Mouse (Mus musculus) layer of hippocampus, adult 11-12 months (tissue): Measurements from ENCODE around the gene Rpl37a.

ENCODE experiments used
- DNase-seq: peaks from one replicate; pipeline ENCODE4 v3.0.0; 2022; ENCODE audit warnings: low spot score

The Rpl37a gene

DNA sequence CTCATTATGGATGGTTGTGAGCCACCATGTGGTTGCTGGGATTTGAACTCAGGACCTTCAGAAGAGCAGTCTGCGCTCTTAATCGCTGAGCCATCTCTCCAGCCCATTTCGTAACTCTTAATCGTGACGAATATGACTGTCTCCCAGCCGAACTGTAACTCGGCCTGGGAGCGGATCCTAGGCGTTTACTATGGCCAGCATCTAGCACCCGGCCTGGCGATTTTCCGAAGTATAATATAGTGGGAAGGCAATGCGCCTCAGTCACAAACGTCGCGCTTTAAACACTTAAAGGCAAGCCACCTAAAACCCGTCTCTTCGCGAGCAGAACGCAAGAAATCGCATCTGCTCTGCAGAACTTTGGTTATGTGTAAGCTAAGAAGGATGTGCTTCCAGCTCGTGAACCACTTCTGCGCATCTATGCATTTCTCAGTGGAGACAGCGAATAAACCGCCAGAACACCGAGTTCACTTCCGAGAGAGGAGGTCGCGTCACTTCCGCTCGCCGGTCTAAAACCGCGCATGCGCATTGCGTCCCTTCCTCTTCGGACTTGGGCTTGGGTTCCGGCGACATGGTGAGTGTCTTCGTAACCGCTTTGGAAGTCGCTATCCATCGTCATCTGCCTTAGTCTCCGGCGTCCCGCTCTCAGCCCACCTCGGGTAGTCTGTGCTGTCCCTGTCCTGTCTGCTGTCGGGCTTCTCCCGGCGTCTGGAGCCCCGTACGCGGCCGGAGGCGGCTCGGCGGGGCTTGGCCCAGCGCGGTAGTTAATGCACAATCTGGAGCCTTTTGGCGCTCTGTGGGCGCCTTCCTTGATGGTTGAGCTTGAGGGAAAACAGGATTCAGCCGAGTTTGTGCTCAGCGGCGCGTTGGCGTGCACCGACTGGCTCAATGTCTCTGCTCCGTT, at the start of gene Rpl37a:
Gene Rpl37a, plus strand, starts transcription at position 538 of the 901 bp plus-strand sequence.
- DNase-seq: peak; percentile 96

- no peak for DNase-seq
These were observed 38.0 kb upstream of the Rpl37a start for GRCm38 (mm10) chr1:72673070-72673469.

GRCm38 (mm10) chr1:72696256-72696655, 14.8 kb upstream of the Rpl37a start:
- no peak for DNase-seq

DNA sequence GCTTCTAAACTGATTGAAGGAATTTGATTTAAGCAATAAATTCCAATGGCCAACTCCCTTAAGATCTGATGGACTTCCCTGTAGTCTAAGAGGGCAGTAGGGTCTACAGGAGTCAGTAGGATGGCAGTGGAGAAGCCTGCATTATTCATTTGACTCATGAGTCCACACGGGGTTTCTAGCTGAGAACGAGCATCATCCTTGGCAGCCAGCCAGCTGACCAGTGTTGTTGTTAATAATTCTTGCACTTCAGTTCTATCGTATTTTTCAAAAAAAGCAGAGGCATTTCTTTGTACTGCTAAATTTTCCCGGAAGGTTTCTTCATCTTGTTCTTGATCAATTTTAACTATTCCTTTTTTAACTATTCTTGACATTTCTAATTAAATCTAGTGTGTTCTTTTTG, 12.4 kb upstream of the Rpl37a start:
- no peak for DNase-seq

DNA sequence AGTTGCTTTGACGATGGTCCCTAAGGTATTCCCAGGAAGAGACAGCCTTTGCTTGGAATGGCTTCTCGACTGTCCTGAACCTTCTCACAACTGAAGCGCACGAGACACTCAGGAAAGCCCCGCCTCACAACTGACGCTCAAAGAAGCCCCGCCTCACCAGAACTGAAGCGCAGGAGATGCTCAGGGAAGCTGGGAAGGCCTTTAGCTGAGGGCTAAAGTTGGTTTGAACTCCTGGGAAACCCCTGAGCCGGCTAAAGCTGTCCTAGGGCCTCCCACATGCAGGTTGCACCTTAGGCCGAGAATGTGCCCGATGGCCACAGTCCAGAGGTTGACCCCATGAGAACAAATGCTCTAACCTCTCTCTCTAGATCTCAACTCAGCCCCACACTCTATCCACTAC, 10.6 kb upstream of the Rpl37a start, which contains the start of gene Ankar:
Gene Ankar, minus strand, starts transcription at position 101 of the 400 bp plus-strand sequence.
- DNase-seq: no peak

DNA sequence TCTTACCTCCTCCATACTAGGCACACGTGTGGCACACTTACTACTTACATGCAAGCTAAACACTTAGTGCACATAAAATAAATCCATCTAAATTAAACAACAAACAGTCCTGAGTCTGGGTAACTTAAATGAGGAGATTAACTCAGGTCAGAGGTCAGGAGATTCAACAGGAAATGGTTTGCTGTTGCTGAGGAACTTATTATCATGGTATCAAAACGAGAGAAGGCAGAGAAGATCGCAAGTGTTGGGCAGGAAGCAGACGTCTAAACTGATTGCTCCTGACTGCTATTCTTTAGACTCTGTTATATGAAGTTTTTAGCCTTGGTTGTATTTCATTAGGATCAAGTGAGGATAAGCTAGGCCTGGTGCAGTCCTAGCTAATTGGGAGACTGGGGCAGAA, 3.6 kb upstream of the Rpl37a start:
- no peak for DNase-seq

- no peak for DNase-seq
These were observed 594 bp downstream of the Rpl37a start for GRCm38 (mm10) chr1:72711684-72712083.

GRCm38 (mm10) chr1:72714547-72714946, 3.5 kb downstream of the Rpl37a start:
- no peak for DNase-seq

DNA sequence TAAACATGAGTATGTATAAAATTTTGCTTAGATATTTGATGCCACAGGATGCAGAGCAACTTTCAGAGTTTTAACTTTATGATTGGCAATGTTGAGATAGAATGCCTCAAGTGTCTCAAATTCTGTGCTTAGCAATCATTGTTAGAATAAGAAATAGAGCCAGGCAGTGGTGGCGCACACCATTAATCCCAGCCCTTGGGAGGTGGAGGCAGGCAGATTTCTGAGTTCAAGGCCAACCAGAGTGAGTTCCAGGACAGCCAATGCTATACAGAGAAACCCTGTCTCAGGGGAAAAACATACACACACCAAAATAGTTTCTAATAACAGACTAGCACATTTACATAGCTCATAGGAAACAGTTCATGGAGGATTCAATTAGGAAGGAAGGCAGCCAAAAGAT, 4.0 kb downstream of the Rpl37a start:
- no peak for DNase-seq

DNA sequence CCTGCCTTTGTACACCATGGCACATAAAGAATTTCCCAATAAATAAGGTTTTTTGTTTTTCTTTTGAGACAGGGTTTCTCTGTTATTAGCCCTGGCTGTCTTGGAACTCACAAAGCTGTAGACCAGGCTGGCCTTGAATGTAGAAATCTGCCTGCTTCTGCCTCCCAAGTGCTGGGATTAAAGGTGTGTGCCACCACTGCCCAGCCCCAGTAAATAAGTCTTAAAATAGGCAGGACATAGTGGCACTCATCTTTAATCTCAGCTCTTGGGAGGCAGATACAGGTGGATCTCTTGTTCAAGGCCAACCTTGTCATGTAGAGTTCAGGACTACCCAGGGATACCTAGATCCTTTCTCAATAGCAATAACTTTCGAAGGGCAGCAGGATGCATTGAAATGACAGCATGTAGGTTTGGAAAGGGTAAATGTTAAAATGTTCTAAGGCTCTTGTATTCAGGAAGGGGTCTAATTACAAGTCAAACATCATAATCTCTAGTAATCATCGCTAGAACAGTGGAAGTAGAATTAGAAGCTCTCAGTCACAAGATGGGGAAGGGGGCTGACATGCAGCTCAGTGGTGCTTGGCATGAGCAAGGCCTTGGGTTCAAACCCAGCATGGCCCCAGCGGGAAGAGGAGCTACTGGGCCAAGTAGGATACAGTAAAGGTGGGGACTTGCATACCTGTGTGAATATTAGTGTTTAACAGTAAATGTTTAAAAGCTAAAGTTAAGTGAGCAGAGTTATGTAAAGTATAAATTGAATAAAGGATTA, 4.7 kb downstream of the Rpl37a start:
- DNase-seq: no peak

- DNase-seq: no peak
These were observed 5.3 kb downstream of the Rpl37a start for GRCm38 (mm10) chr1:72716421-72716820.

DNA sequence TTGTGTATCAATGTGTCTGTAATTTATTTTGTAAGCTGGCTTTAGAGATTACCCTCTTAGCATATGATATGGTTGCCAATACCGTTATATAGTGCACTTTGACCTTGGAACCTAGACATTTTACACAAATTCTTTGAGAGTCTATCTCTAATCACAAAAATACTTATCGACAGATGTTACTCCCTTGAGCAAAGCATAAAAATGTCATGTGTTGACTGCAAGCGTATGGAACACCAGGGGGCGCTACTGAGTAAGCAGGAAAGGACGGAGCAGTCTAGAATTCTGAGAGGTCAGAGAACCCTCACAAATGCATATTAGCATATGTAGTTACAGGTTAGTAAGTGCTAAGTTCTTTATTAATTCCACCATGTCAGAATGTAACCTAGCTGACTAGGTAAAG, 5.8 kb downstream of the Rpl37a start:
- peak; percentile 81 for DNase-seq

- no peak for DNase-seq
These were observed 6.5 kb downstream of the Rpl37a start for GRCm38 (mm10) chr1:72717540-72717939.

- DNase-seq: peak; percentile 47
These were observed 7.8 kb downstream of the Rpl37a start for GRCm38 (mm10) chr1:72718846-72719245.

DNA sequence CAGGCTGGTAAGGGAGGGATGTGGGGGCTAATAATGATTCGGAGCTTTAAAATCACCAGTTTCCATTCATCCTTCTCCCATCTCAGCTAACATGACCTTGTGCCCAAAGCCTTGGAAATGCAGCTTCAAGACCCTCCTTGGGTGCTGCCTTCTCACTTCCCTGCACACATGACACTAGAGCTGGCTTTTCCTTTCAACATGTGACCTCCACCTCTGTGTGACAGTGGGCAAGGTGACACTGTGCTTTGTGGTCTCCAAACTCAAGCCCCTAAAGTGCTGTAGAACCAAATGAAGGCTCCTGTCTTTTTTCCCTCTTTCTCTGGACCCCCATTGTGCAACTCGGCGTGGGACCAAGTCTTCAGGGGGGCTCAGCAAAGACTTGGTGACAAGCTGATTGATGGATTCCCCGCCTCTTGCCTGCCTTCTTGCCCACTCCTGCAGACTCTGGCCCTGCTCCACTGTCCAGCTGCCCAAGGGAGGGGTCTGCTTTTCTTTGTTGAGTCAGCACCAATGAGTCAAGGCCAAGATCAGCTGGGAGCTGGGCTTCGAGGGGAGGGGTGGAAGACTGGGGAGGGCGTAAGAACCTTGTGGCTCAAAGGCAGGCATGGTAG, 9.1 kb downstream of the Rpl37a start:
- no peak for DNase-seq

DNA sequence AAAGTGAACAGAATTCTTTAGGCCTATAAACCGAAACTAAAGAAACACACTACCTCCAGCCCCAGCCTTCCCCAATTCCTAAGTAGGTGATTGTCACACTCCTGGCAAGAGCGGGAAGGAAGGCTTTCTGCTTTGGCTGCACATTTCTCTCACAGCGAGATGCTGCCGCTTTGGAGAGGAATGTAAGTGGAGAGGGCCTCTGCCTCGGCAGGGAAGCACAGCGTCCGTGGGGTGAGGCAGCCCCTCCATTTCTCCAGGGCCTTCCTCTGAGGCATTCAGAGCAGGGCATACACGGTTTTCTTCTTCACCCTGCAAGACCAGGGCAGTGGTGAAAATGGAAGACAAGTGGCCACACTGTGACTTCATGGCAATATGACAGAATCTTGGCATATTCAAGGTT, 11.6 kb downstream of the Rpl37a start:
- no peak for DNase-seq

DNA sequence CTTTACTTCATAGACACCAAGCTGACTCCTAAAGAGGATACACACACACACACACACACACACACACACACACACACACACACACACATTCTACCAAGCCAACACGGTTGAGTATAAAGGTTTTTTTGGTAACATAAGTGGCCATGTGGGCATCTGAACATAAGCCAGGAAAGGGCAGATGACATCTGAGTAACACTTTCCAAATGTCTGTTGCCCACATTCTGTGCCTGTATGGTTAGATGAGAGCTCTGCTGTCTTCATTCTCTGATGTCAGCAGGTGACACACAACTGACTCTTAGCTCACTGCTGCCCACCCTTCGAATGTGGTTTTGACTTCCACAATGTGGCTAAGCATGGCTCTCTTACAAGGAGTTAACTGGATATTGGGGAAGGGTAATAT, 13.3 kb downstream of the Rpl37a start:
- no peak for DNase-seq

DNA sequence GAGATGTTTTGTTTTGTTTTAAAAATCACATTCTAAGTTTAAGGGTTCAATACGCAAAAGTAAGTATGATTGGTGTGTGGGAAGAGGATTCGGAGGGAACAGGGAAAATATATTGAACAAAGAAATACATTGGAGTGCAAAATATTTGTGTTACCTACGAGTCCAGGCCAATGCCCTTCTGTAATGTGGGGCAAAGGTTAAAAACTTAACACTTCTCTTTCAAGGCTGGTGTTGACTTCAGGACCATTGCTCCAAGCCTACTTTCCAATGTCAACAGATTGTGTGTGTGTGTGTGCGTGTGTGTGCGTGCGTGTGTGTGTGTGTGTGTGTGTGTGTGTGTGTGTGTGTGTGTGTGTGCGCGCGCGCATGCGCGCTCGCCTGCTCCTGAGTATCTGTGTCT, 14.9 kb downstream of the Rpl37a start:
- no peak for DNase-seq

DNA sequence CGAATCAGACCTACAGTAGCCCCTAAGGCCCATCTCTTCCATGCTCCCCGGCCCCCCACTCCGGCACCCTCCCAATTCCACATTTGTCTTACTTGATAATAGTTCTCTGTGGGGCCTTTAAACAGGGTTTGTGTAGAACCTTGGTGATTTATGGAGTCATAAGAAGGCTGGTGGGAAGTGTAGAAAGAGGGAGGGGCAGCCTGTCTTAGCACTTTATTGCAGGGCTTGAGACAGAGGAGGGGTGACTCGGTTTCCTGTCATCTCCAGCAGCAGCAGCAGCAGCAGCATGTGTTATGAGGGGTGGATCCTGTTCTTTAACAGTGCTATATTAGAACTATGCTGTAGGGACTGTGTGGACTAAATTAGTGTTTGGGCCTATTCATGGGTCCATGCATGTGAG, 17.7 kb downstream of the Rpl37a start:
- no peak for DNase-seq

DNA sequence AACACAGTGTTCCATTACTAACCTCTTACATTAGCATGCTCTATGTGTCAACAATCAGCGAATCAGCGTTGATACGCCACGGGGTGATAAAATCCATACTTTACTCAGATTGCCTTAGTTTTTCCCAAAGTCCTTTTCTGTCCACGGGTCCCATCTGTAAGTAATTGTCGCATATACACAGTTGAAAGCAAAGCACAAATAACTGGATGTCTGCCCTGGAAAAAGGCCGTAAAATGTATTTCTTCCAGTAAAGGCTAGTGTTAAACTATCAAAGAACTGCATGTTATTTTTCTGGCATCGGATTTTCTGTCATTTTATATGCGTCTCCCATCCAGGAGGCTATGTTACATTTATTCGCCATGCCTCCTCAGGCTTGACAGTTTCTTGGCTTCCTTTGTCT, 19.0 kb downstream of the Rpl37a start:
- DNase-seq: no peak

GRCm38 (mm10) chr1:72733191-72733691, 22.2 kb downstream of the Rpl37a start:
- DNase-seq: no peak

DNA sequence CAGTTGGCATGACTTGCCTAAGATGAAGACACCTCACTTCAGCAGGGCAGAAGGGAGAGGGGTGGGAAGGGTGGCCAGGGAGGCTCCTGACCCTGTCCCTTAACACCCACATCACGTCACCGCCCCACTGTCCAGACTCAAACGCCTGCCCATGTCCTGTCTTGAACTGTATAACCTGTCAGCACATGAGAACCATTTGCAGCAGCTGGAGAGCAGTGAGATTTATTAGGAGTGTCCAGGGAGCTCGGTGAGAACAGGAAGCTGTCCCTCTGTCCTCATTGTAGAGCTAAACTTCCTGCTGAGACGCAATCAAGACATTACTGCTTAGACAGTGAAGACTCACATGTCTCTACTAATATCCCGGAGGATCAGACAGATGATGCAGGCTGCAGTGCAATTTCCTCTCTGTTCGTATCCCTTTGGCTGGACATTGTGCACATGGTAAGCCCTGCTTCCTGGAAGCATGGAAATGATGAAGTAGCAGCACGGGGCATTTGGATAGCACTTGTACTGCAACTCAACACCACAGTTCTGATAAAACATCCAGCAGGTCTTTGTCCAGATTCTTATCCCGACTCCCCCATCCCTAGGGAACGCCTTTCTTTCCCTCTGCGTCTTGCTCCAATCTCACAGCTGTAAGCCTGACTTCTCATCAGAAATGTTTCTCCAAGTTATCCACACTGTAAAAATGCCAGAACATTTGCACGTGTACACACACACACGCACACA, 25.5 kb downstream of the Rpl37a start:
- no peak for DNase-seq
